Mouse (Mus musculus): Measurements from ENCODE around the gene Tbx4. TPM values are rescaled to one million over a fixed set of nuclear protein-coding genes. Genes with fewer than 3 reads are reported as not detected.
A peak's percentile ranks its signal among the peaks of the same experiment; 100 is the strongest.

Gene Tbx4
- polyA plus RNA-seq, 1 experiment, result 80.4 TPM

DNA sequence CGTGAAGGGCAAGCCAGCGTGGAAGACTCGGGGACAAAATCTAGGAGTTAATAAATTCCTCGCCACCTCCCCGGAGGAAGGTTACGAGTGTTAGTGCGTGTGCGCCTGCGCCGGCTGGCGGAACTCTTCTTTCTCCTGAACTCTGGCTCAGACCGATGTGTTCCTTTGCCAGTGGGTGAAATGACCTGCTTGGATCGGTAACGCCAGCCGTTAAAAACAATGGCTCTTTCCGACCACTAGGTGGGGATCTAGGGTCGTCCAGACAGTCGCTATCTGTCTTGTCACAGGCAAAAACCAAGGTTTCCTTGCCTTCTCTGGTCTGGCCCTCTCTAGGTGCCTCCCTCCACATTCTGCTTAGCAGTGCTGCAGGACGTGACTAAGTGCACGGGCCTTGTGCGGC lies 37.2 kb upstream of the Tbx4 start:
- DNase-seq, result peak; percentile 55
- H3K4me1 ChIP-seq (ENCODE audit: control insufficient read depth, insufficient read depth, low read length), result peaks cover 4% of the 10 kb centered on the region; the same call in 1 of the 2 replicates
- 7% methylated on average over 21 of the region's 21 CpGs for WGBS
- TF ChIP-seq CTCF (IDR thresholded peaks at IDR 0.05; ENCODE audit: insufficient read depth, low read length) (peak; percentile 90), POLR2A (IDR thresholded peaks at IDR 0.05; ENCODE audit: borderline replicate concordance, extremely low read depth, low read depth, low read length) (no peak)
- H3K4me3 ChIP-seq (replicated peaks; ENCODE audit: extremely low read depth, low read depth, low read length), result no peak overlapping the region

DNA sequence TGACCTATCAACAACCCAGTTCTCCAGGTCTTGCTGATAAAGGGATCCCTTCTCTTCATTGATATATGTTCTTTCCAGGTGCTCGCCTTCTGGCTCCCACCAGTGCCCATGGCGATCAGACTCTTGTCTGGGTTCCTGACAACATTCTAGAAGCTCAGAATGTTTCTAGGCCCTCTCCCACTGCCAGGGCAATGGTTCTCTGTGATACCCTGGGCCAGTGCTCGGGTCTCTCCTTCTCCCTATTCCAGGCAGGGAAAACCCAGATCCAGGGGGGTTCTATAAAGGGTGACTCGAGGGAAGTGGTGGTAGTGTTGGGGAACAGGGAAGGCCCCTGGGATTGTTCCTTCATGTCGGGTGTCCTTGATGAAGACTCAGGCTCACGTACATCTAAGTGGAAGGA lies 36.0 kb upstream of the Tbx4 start, which contains the start of gene Gm11444:
Gene Gm11444, minus strand, starts transcription at position 101 of the 400 bp plus-strand sequence.
- Histone ChIP-seq H3K4me1 (ENCODE audit: control insufficient read depth, insufficient read depth, low read length) (peaks cover 4% of the 10 kb centered on the region; the same call in 1 of the 2 replicates), H3K4me3 (replicated peaks; ENCODE audit: extremely low read depth, low read depth, low read length) (no peak within 1 kb of the TSS)
- TF ChIP-seq CTCF (IDR thresholded peaks at IDR 0.05; ENCODE audit: insufficient read depth, low read length) (no peak), POLR2A (IDR thresholded peaks at IDR 0.05; ENCODE audit: borderline replicate concordance, extremely low read depth, low read depth, low read length) (no peak)
- DNase-seq, result no peak
- 89% methylated on average over 6 of the region's 6 CpGs for WGBS

DNA sequence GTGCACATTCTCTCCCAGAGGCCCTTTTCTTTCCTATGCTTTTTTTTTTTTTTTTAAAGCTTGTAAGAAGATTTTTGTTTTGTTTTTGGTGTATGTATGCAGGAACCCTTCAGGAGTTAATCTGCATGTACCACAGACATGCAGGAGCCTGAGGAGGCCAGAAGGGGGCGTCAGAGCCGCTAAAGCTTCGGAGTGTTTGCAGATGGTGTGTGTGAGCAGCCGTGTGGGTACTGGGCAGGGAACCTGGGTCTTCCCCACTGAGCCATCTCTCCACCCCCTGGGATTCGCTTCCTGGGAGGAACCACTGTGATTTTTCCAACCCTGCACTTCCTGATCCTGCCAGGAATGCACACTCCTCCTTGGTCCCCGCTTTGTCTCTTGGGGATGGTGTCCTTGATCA lies 35.5 kb upstream of the Tbx4 start:
- 34% methylated on average over 6 of the region's 6 CpGs for WGBS

DNA sequence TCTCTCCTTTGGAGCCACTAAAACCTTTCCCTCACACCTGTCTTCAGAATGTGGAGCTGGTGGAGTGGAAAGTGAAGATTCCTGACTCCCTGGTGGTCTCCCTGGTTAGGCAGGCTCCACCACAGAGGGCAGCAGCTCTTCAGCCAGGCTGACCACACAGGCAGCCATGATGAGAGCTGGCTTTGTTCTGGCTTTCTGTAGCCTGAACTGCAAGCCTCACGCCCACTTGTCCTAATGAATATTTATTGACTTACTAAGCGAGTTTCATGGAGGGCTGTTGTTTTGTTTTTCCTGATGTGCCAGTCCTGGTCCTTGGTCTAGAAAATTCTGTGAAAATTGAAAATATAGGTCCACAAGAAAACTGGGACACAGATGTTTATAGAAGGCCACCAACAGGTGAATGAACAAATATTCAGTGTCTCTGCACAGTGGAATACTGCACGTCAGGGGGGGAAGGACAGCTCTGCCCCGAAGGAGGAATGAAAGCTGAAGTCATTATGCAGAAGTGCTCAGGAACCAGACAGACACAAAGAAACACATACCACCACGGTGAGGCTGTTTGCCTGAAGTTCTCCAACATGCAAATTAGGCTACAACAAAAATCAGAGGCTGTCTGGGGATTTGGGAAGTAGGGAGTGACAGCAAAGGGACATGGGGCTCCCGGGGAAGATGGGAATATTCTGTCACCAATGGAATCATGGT lies 28.1 kb upstream of the Tbx4 start:
- no peak overlapping the region for H3K4me3 ChIP-seq (replicated peaks; ENCODE audit: extremely low read depth, low read depth, low read length)
- TF ChIP-seq POLR2A (IDR thresholded peaks at IDR 0.05; ENCODE audit: borderline replicate concordance, extremely low read depth, low read depth, low read length) (no peak), CTCF (IDR thresholded peaks at IDR 0.05; ENCODE audit: insufficient read depth, low read length) (no peak)
- no peaks in the 10 kb centered on the region for H3K4me1 ChIP-seq (ENCODE audit: control insufficient read depth, insufficient read depth, low read length)
- no peak for DNase-seq
- WGBS, result 42% methylated on average over 6 of the region's 6 CpGs

More for the DNA sequence above, 35.5 kb upstream of the Tbx4 start:
- Histone ChIP-seq H3K4me3 (replicated peaks; ENCODE audit: extremely low read depth, low read depth, low read length) (no peak overlapping the region), H3K4me1 (ENCODE audit: control insufficient read depth, insufficient read depth, low read length) (peaks cover 4% of the 10 kb centered on the region; the same call in 1 of the 2 replicates)
- DNase-seq, result no peak
- TF ChIP-seq CTCF (IDR thresholded peaks at IDR 0.05; ENCODE audit: insufficient read depth, low read length), result 0 out of 2 replicates have a peak, but pooled peaks have one; percentile 25
- 0 out of 2 replicates have a peak, but pooled peaks have one; percentile 13 for TF ChIP-seq POLR2A (IDR thresholded peaks at IDR 0.05; ENCODE audit: borderline replicate concordance, extremely low read depth, low read depth, low read length)

DNA sequence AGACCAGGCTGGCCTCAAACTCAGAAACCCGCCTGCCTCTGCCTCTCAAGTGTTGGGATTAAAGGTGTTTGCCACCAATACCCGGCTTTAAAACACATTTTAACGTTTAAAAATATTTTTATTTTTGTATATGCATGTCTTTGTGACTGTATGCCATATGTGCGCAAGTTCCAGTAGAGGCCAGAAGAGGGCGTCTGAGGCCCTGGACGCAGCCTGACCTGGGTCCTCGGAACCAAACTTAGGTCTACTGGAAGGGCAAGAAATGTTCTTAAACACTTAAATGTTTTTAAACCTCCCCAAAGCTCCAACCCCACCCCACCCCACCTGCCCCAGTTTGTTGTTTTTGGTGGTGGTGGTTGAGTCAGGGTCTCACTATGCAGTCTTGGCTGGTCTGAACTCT lies 21.9 kb upstream of the Tbx4 start:
- 42% methylated on average over 7 of the region's 7 CpGs for WGBS
- TF ChIP-seq CTCF (IDR thresholded peaks at IDR 0.05; ENCODE audit: insufficient read depth, low read length) (peak; percentile 34; the same call in 1 of the 2 replicates), POLR2A (IDR thresholded peaks at IDR 0.05; ENCODE audit: borderline replicate concordance, extremely low read depth, low read depth, low read length) (no peak)
- Histone ChIP-seq H3K4me3 (replicated peaks; ENCODE audit: extremely low read depth, low read depth, low read length) (no peak overlapping the region), H3K4me1 (ENCODE audit: control insufficient read depth, insufficient read depth, low read length) (no peaks in the 10 kb centered on the region)
- DNase-seq, result no peak

DNA sequence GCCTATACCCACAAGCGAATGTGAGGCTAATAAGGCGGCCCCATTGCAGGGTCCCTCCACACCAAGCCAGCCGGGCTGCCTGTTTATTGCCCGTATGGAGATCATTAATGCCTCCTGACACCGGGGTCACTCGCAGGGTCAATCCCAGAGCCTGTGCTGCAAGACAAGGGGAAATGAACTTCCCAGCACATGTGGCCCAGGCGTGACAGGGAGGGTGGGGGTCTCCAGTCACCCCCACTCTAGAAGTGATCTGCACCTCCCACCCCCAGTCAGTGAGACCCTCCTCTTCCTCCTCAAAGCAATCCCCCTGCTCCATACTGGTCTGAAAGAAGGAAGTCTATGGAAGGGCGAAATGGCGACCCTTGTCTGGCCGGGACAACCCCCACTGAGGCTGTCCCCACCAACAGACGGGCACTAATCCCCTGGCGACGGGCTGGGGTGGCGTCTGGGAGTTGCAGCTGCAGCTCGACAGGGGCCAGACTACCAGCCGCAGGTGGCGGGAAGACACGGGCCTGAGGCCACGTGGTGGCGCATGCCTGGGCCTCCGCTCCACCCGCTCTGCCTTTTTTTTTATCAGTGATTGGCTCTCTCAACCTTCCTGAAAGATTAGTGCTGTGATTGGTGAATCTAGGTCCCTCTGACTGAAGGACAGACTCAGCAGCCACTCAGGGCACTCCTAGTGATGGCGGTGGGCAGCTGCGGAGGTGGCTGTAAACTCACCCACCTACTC lies 10.0 kb upstream of the Tbx4 start:
- Histone ChIP-seq H3K4me3 (replicated peaks; ENCODE audit: extremely low read depth, low read depth, low read length) (no peak overlapping the region), H3K4me1 (ENCODE audit: control insufficient read depth, insufficient read depth, low read length) (no peaks in the 10 kb centered on the region)
- no peak for DNase-seq
- 78% methylated on average over 24 of the region's 24 CpGs for WGBS
- TF ChIP-seq CTCF (IDR thresholded peaks at IDR 0.05; ENCODE audit: insufficient read depth, low read length) (no peak), POLR2A (IDR thresholded peaks at IDR 0.05; ENCODE audit: borderline replicate concordance, extremely low read depth, low read depth, low read length) (no peak)

DNA sequence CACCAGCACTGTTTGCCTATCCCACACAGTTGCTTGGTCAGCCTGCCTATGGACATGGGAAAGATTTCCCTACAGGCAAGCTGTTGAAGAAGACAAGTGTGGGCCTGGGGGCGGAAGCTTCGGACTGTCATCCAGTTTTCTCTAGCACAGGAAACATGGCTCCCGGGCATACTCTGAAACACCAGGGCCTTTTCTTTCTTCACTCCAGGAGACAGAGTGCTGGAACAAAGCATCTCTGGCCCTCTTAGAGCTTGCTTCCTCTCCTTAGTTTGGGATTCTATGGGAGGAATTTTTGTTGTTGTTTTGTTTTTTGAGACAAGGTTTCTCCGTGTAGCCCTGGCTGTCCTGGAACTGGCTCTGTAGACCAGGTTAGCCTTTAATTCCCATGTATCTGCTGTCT lies 1.7 kb upstream of the Tbx4 start:
- no peak for TF ChIP-seq CTCF (IDR thresholded peaks at IDR 0.05; ENCODE audit: insufficient read depth, low read length)
- no peak for TF ChIP-seq POLR2A (IDR thresholded peaks at IDR 0.05; ENCODE audit: borderline replicate concordance, extremely low read depth, low read depth, low read length)
- H3K4me1 ChIP-seq (ENCODE audit: control insufficient read depth, insufficient read depth, low read length), result no peaks in the 10 kb centered on the region
- DNase-seq, result no peak
- no peak overlapping the region for H3K4me3 ChIP-seq (replicated peaks; ENCODE audit: extremely low read depth, low read depth, low read length)
- WGBS, result 69% methylated on average over 4 of the region's 4 CpGs

DNA sequence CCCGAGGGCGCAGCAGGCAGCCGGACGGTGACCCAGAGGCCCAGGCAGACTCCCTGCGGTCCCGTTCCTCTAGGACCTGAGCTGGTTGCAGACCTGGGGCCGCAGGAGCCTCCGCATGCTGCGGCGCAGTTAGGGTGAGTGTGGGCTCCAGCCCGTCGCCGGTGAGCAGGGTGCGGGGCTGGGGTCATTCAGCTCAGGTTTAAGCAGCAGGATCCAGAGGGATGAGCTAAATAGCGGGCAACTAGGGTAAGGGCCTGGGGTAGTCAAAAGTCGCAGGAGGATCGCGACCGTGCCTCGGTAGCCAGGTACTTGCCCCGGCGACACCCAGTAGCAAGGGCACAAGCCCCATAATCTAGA lies 185 bp downstream of the Tbx4 start:
- peak overlapping the region; percentile 69 for H3K4me3 ChIP-seq (replicated peaks; ENCODE audit: extremely low read depth, low read depth, low read length)
- TF ChIP-seq POLR2A (IDR thresholded peaks at IDR 0.05; ENCODE audit: borderline replicate concordance, extremely low read depth, low read depth, low read length), result no peak
- no peak for TF ChIP-seq CTCF (IDR thresholded peaks at IDR 0.05; ENCODE audit: insufficient read depth, low read length)
- H3K4me1 ChIP-seq (ENCODE audit: control insufficient read depth, insufficient read depth, low read length), result no peaks in the 10 kb centered on the region
- no peak for DNase-seq
- 15% methylated on average over 22 of the region's 22 CpGs for WGBS

DNA sequence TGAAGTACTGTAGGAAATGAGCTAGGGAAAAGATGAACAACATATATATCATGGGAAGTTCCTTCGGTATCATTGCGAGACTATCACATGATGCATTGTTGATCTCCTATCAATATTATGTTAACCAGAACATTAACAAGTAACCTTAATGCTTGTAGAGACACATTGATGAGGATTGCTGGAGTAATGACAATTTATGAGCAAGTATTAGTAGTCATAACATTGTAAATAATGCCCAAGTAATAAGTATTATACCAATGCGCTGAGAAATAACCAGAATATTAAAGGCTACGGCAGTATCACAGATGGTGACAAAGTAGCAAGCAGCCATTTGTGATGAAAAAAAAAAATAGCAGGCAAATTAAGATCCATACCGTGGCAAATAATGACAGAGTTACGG lies 1.1 kb downstream of the Tbx4 start:
- no peaks in the 10 kb centered on the region for H3K4me1 ChIP-seq (ENCODE audit: control insufficient read depth, insufficient read depth, low read length)
- WGBS, result 34% methylated on average over 6 of the region's 6 CpGs
- peak overlapping the region; percentile 43 for H3K4me3 ChIP-seq (replicated peaks; ENCODE audit: extremely low read depth, low read depth, low read length)
- TF ChIP-seq CTCF (IDR thresholded peaks at IDR 0.05; ENCODE audit: insufficient read depth, low read length) (no peak), POLR2A (IDR thresholded peaks at IDR 0.05; ENCODE audit: borderline replicate concordance, extremely low read depth, low read depth, low read length) (no peak)
- no peak for DNase-seq
